Mouse (Mus musculus): ENCODE results near the gene Runx1.

DNA sequence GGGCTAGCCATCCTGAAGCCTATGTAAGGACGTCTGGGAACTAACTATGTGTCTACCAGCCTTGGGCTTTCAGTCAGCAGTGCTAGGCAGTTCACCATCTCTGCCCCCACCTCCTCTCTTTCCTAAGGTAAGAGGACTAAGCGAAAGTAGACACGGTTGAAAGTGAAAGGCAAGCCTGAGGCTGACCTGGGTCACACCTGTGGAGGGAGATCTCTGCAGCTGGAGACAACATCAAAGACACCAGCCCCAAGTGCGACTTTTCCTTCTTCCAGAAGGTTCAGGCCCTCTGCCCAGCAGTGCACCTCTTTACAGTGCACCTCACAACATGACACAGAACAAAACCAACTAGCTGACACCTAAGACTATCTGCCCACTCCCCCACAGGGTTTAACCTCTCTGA lies 82.2 kb downstream of the Runx1 start:
- TF ChIP-seq HCFC1 (IDR thresholded peaks at IDR 0.05; ENCODE audit: low read depth, low read length) (no peak), RCOR1 (conservative IDR thresholded peaks at IDR 0.05; ENCODE audit: low read depth, low read length) (no peak), USF1 (IDR thresholded peaks at IDR 0.05; ENCODE audit: low read depth, low read length) (no peak), KAT2A (IDR thresholded peaks at IDR 0.05; ENCODE audit: insufficient replicate concordance, low read length) (no peak), POLR2AphosphoS2 (IDR thresholded peaks at IDR 0.05; ENCODE audit: low read depth, low read length) (no peak), CTCF (conservative IDR thresholded peaks at IDR 0.05 in 1 of 2, IDR thresholded peaks at IDR 0.05 in 1 of 2; ENCODE audit: low read depth in 2 of 2, low read length in 2 of 2) (no peak), TBP (conservative IDR thresholded peaks at IDR 0.05; ENCODE audit: low read depth, low read length) (no peak), POLR2A (IDR thresholded peaks at IDR 0.05; ENCODE audit: low read depth, low read length) (no peak), ZC3H11A (IDR thresholded peaks at IDR 0.05; ENCODE audit: low read depth, low read length) (no peak)
